Mouse (Mus musculus) brown adipose tissue, adult 24 weeks (tissue): ENCODE data around the gene Evx1. TPM values are rescaled to one million over a fixed set of nuclear protein-coding genes. Genes with fewer than 3 reads are reported as not detected.
"Not testable (repeated sequence)": the region's sequence is repeated elsewhere in the genome, so short reads cannot be mapped to it uniquely, and the experiment has no call there.

Experiments used
- H3K27ac ChIP-seq: fragments of 200-500 bp; replicated peaks from 2 replicates; pipeline ENCODE4 v1.5.1; 2012; ENCODE audit warnings: low read depth, mild to moderate bottlenecking, low read length
- H3K4me1 ChIP-seq: fragments of 200-500 bp; 2 replicates; pipeline ENCODE4 v1.6.1; 2012; ENCODE audit warnings: low read length, mixed read lengths; ENCODE audit not compliant: control insufficient read depth, insufficient read depth, insufficient read length
- H3K4me3 ChIP-seq: fragments of 200-500 bp; 2 replicates; pipeline ENCODE4 v1.5.1; 2012; ENCODE audit warnings: low read depth, mild to moderate bottlenecking, low read length, moderate library complexity; ENCODE audit not compliant: insufficient read depth
- polyA plus RNA-seq: library from polyadenylated mRNA; stranded (reverse); fragments of >200 nt; gene quantifications from 2 replicates; pipeline ENCODE4 v1.2.4, GENCODE M21; 2012; ENCODE audit not compliant: missing spikeins, insufficient read depth, insufficient read length

Gene Evx1
- polyA plus RNA-seq, 1 experiment = not detected

DNA sequence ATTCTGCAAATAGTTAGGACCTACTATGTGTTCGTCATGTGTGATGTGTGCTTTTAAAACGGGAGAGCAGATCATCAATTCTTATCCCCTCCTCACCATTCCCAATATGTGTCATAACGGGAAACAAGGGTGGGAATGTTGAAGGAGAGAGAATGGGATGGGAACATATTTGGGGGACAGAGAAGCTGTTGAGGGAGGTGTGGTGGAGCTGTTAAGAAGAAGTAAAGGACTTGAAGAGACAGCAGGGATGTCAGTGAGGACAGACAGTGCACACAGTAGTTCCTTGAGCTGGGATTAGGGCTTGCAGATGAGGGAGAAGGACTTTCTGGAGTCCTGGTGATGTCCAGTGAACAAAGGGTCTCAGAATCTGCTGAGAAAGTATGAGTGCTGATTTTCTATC lies 10.8 kb downstream of the Evx1 start:
- Histone ChIP-seq H3K4me3 (no peak overlapping the region), H3K4me1 (no peaks in the 10 kb centered on the region), H3K27ac (no peak overlapping the region)

- not testable (repeated sequence) for H3K4me3 ChIP-seq, H3K4me1 ChIP-seq, H3K27ac ChIP-seq
Measured at GRCm38 (mm10) chr6:52346816-52347215, 33.5 kb downstream of the Evx1 start.

DNA sequence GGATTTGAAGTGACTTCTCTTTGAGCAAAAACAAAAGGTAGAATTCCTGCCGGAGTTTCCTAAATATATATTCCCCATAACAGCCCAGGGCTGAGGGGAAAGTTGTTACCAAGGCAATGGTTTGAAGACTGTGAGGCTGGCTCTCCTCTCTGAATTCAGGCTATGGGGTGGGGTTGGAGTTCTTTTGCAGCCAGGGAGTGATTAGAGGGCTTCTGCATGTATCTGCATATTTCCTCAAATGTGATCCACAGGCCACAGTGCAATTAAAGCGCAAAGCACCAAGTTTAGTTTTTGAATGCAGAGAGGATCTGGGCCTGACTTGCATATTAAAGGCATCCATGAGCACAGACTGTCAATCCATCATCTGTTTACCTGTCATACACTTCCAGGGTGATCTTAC lies 52.7 kb downstream of the Evx1 start:
- Histone ChIP-seq H3K4me1 (no peaks in the 10 kb centered on the region), H3K4me3 (no peak overlapping the region), H3K27ac (no peak overlapping the region)

- Histone ChIP-seq H3K27ac (no peak overlapping the region), H3K4me3 (no peak overlapping the region), H3K4me1 (no peaks in the 10 kb centered on the region)
Measured at GRCm38 (mm10) chr6:52366533-52366932, 53.2 kb downstream of the Evx1 start.

DNA sequence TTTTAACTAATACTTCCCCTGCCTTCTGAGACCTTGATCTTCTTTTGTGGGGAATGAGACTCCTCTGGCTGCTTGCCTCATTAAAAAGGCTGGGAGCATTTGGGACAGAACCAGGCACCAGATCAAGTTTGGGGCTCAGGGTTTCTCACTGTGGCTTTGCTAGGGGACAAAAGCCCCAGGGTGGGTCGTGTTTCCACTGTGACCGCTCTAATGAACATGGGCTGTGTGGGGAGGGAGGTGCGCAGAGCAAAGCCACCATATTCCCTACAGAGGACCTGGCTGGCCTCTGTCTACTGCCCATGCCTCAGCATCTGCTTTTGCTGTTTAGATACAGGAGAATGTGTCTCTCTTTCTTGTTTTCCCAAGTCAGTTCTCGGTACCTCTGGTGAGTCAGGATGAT lies 53.8 kb downstream of the Evx1 start:
- Histone ChIP-seq H3K4me3 (no peak overlapping the region), H3K4me1 (no peaks in the 10 kb centered on the region), H3K27ac (no peak overlapping the region)

Other genes starting within 250 kb of the Evx1 start
- 0.50 and 0.99 TPM in 2 replicates for gene Hoxa1, start 155.2 kb upstream of the Evx1 start, polyA plus RNA-seq
- 2.9 TPM in 1 of 2 replicates, not detected in the other for gene Hoxa2, start 148.7 kb upstream of the Evx1 start, polyA plus RNA-seq
- not detected in 2 replicates for gene 5730596B20Rik, start 136.0 kb upstream of the Evx1 start, polyA plus RNA-seq
- 14.0 and 26.4 TPM in 2 replicates for gene Hoxa4, start 121.7 kb upstream of the Evx1 start, polyA plus RNA-seq
- 35.9 and 39.4 TPM in 2 replicates for gene Hoxa5, start 108.9 kb upstream of the Evx1 start, polyA plus RNA-seq
- not detected in 2 replicates for gene Hoxa6, start 104.8 kb upstream of the Evx1 start, polyA plus RNA-seq
- 4.7 and 5.4 TPM in 2 replicates for gene Hoxa3, start 100.2 kb upstream of the Evx1 start, polyA plus RNA-seq
- not detected in 2 replicates for gene Gm28308, start 100.2 kb upstream of the Evx1 start, polyA plus RNA-seq
- gene Hoxa7, start 91.6 kb upstream of the Evx1 start, polyA plus RNA-seq = 11.4 and 11.5 TPM in 2 replicates
- 1.7 TPM in 1 of 2 replicates, not detected in the other for gene Hoxa9, start 82.4 kb upstream of the Evx1 start, polyA plus RNA-seq
- not detected in 2 replicates for gene Hoxa10, start 72.6 kb upstream of the Evx1 start, polyA plus RNA-seq
- not detected in 2 replicates for gene Hoxa11, start 67.7 kb upstream of the Evx1 start, polyA plus RNA-seq
- not detected in 2 replicates for gene Hoxa13, start 52.6 kb upstream of the Evx1 start, polyA plus RNA-seq